Mouse (Mus musculus): ENCODE data around the gene Olfr462. TPM values are rescaled to one million over a fixed set of nuclear protein-coding genes. Genes with fewer than 3 reads are reported as not detected.

Olfr462 gene
- polyA plus RNA-seq, 1 experiment: not detected

GRCm38 (mm10) chr11:87846968-87847600, 45.0 kb downstream of the Olfr462 start:
- no peak for DNase-seq (ENCODE audit: low spot score)

- no peak for DNase-seq (ENCODE audit: low spot score)
Measured at GRCm38 (mm10) chr11:87841436-87841835, 50.6 kb downstream of the Olfr462 start.

GRCm38 (mm10) chr11:87840676-87841075, 51.4 kb downstream of the Olfr462 start:
- no peak for DNase-seq (ENCODE audit: low spot score)

Other genes with a start within 250 kb of the Olfr462 start
- gene Rnf43, start 229.5 kb downstream of the Olfr462 start, polyA plus RNA-seq (2012; rRNA removed): 3.1 and 3.5 TPM in 2 replicates
- 94.2 and 98.4 TPM in 2 replicates for gene Supt4a, start 154.7 kb downstream of the Olfr462 start, polyA plus RNA-seq (2012; rRNA removed)
- gene Tspoap1, start 131.7 kb downstream of the Olfr462 start, polyA plus RNA-seq (2012; rRNA removed): 9.7 and 11.4 TPM in 2 replicates
- gene Mpo, start 98.7 kb downstream of the Olfr462 start, polyA plus RNA-seq (2012; rRNA removed): 0.46 and 1.1 TPM in 2 replicates
- gene Lpo, start 64.0 kb downstream of the Olfr462 start, polyA plus RNA-seq (2012; rRNA removed): not detected in 2 replicates
- 14.6 and 19.2 TPM in 2 replicates for gene Mks1, start 39.1 kb downstream of the Olfr462 start, polyA plus RNA-seq (2012; rRNA removed)
- gene Epx, start 16.7 kb downstream of the Olfr462 start, polyA plus RNA-seq (2012; rRNA removed): not detected in 2 replicates
- not detected in 2 replicates for gene Olfr463, start 5.1 kb upstream of the Olfr462 start, polyA plus RNA-seq (2012; rRNA removed)
- not detected in 2 replicates for gene Olfr464, start 28.7 kb upstream of the Olfr462 start, polyA plus RNA-seq (2012; rRNA removed)
- 99.3 and 124 TPM in 2 replicates for gene Dynll2, start 95.3 kb upstream of the Olfr462 start, polyA plus RNA-seq (2012; rRNA removed)
- 240 and 325 TPM in 2 replicates for gene Srsf1, start 155.1 kb upstream of the Olfr462 start, polyA plus RNA-seq (2012; rRNA removed)
- 33.6 and 47.4 TPM in 2 replicates for gene Vezf1, start 176.0 kb upstream of the Olfr462 start, polyA plus RNA-seq (2012; rRNA removed)
- 62.4 and 86.0 TPM in 2 replicates for gene Cuedc1, start 205.8 kb upstream of the Olfr462 start, polyA plus RNA-seq (2012; rRNA removed)

All from urinary bladder, adult 2 months (tissue).